ENCODE assay signal across 8 mouse cellular contexts in genomic region chr11:120229861-120230751, GRCm38 (mm10). TPM values are rescaled to one million over a fixed set of nuclear protein-coding genes. Genes with fewer than 3 reads are reported as not detected.
DNase-seq lines count a peak whose midpoint lies in the region; ATAC-seq and TF ChIP-seq lines count a peak whose summit lies in the region.

No protein-coding gene starts in this region.

- 2% methylated on average over 42 of the region's 42 CpGs for WGBS in heart, embryonic 16.5 days

- H3K9ac ChIP-seq in CH12.LX (ENCODE audit: insufficient read depth, low read depth) = peak overlapping the region; percentile 75
- H3K9ac ChIP-seq in heart, embryonic 16.5 days (ENCODE audit: low read length) = peak overlapping the region; percentile 93

- TF ChIP-seq EP300 in CH12.LX (IDR thresholded peaks at IDR 0.05; ENCODE audit: low read length) = no peak

- no peak for TF ChIP-seq CTCF in CH12.LX (conservative IDR thresholded peaks at IDR 0.05 in 1 of 2, IDR thresholded peaks at IDR 0.05 in 1 of 2; ENCODE audit: low read depth in 2 of 2, low read length in 2 of 2)
- TF ChIP-seq CTCF in embryonic fibroblast, embryonic 13.5 days (IDR thresholded peaks at IDR 0.05; ENCODE audit: borderline replicate concordance, insufficient read depth, low read length) = no peak

- H3K4me3 ChIP-seq in CH12.LX (replicated peaks in 1 of 3; ENCODE audit: low read depth in 2 of 3, low read length in 2 of 3, poor library complexity in 1 of 3) = peak overlapping the region; percentile 55 to 84 (median 57)
- H3K4me3 ChIP-seq in embryonic fibroblast, embryonic 13.5 days (ENCODE audit: insufficient read depth, low read length) = peak overlapping the region; percentile 81
- peak overlapping the region; percentile 83 for H3K4me3 ChIP-seq in heart, embryonic 16.5 days (ENCODE audit: low read length)

- H3K27ac ChIP-seq in CH12.LX (ENCODE audit: insufficient read depth, low read depth) = peak overlapping the region; percentile 3; the same call in 1 of the 2 replicates
- peak overlapping the region; percentile 95 for H3K27ac ChIP-seq in embryonic fibroblast, embryonic 13.5 days (ENCODE audit: insufficient read depth, low read length)
- H3K27ac ChIP-seq in heart, embryonic 16.5 days (ENCODE audit: low read length) = peak overlapping the region; percentile 95

- 0 out of 2 replicates have a peak, but pooled peaks have one; percentile 15 for ATAC-seq in heart, embryonic 16.5 days (replicated peaks; ENCODE audit: extremely low read depth, insufficient read depth, low FRiP score)
- no peak for ATAC-seq in activated CD4-positive, CD25-positive, alpha-beta regulatory T cell, adult 4 months

- H3K36me3 ChIP-seq in CH12.LX (replicated peaks in 1 of 2; ENCODE audit: control insufficient read depth in 1 of 2, insufficient read depth in 1 of 2, low read length in 1 of 2) = no peaks in the 10 kb centered on the region
- no peaks in the 10 kb centered on the region for H3K36me3 ChIP-seq in heart, embryonic 16.5 days (ENCODE audit: control insufficient read depth, insufficient read depth)

- H3K4me2 ChIP-seq in CH12.LX (ENCODE audit: insufficient read depth, low read depth, poor library complexity, severe bottlenecking) = peak overlapping the region; percentile 27; the same call in 1 of the 2 replicates
- H3K4me2 ChIP-seq in heart, embryonic 16.5 days (ENCODE audit: low read depth, low read length) = peak overlapping the region; percentile 75

- peaks cover 0 to 3% of the 10 kb centered on the region in 2 experiments; a peak in 2 of 4 replicates for H3K4me1 ChIP-seq in CH12.LX (ENCODE audit: control insufficient read depth in 1 of 2, insufficient read depth in 2 of 2)
- peaks cover 13% of the 10 kb centered on the region; the same call in 1 of the 2 replicates for H3K4me1 ChIP-seq in embryonic fibroblast, embryonic 13.5 days (ENCODE audit: control insufficient read depth, insufficient read depth, low read length)
- peaks cover 54% of the 10 kb centered on the region for H3K4me1 ChIP-seq in heart, embryonic 16.5 days (ENCODE audit: control insufficient read depth, insufficient read depth, low read length)

- in situ Hi-C loops in CH12.LX (cut with MboI; ENCODE audit: low pct_ligation_motif_present, low pct_unique_long_range_greater_than_20kb, low sequenced_read_pairs) = no loop called here

- TF ChIP-seq RAD21 in CH12.LX (IDR thresholded peaks at IDR 0.05; ENCODE audit: low read depth, low read length) = no peak

- TF ChIP-seq POLR2A in CH12.LX (IDR thresholded peaks at IDR 0.05; ENCODE audit: low read depth, low read length) = peak; percentile 43; the same call in 1 of the 2 replicates
- TF ChIP-seq POLR2A in embryonic fibroblast, embryonic 13.5 days (IDR thresholded peaks at IDR 0.05; ENCODE audit: low read depth, low read length) = peak; percentile 52

- H3K27me3 ChIP-seq in CH12.LX (replicated peaks) = peaks cover 36% of the 10 kb centered on the region
- no peaks in the 10 kb centered on the region for H3K27me3 ChIP-seq in heart, embryonic 16.5 days (ENCODE audit: control insufficient read depth, insufficient read depth, low read length)

- H3K79me2 ChIP-seq in CH12.LX (replicated peaks; ENCODE audit: control insufficient read depth, extremely low read depth, insufficient read depth, poor library complexity, severe bottlenecking) = no peaks in the 10 kb centered on the region

- peaks cover 46% of the 10 kb centered on the region for H3K9me3 ChIP-seq in CH12.LX (replicated peaks; ENCODE audit: low read length)
- H3K9me3 ChIP-seq in heart, embryonic 16.5 days (replicated peaks; ENCODE audit: control insufficient read depth, low read length) = no peaks in the 10 kb centered on the region

- no peak for DNase-seq in CH12.LX (ENCODE audit: extremely low read depth)
- DNase-seq in adrenal gland, postnatal 14 days = peak; percentile 84
- DNase-seq in kidney, postnatal 25 days = peak; percentile 80 to 91
- peak; percentile 85 to 90 for DNase-seq in lung, adult 18-20 months
- peak; percentile 68 to 76 for DNase-seq in right cerebral cortex, adult 2 months (ENCODE audit: low spot score in 2 of 2)

- dilution Hi-C loops in CH12.LX (cut with MboI; ENCODE audit: extremely low pct_ligation_motif_present, extremely low pct_unique_long_range_greater_than_20kb, low sequenced_read_pairs) = no loop called here

TF ChIP-seq in CH12.LX, 34 proteins besides CTCF, POLR2A, EP300 and RAD21:
- TF ChIP-seq TBP (conservative IDR thresholded peaks at IDR 0.05; ENCODE audit: low read depth, low read length) (no peak), JUN (IDR thresholded peaks at IDR 0.05; ENCODE audit: insufficient read depth, low read depth, low read length) (no peak), UBTF (IDR thresholded peaks at IDR 0.05; ENCODE audit: low read depth, low read length) (0 out of 2 replicates have a peak, but pooled peaks have one; percentile 67), MXI1 (IDR thresholded peaks at IDR 0.05; ENCODE audit: low read depth, low read length) (peak; percentile 16; the same call in 1 of the 2 replicates), TCF12 (IDR thresholded peaks at IDR 0.05; ENCODE audit: low read depth, low read length) (peak; percentile 51; the same call in 1 of the 2 replicates), MYC (IDR thresholded peaks at IDR 0.05; ENCODE audit: low read depth, low read length) (peak; percentile 16; the same call in 1 of the 2 replicates), IRF4 (IDR thresholded peaks at IDR 0.05; ENCODE audit: low read depth, low read length) (peak; percentile 48; the same call in 1 of the 2 replicates), KAT2A (IDR thresholded peaks at IDR 0.05; ENCODE audit: insufficient replicate concordance, low read length) (no peak), CHD2 (IDR thresholded peaks at IDR 0.05; ENCODE audit: low read length) (peak; percentile 63; the same call in 1 of the 2 replicates), ELF1 (IDR thresholded peaks at IDR 0.05; ENCODE audit: low read depth, low read length) (peak; percentile 25; the same call in 1 of the 2 replicates), SIN3A (IDR thresholded peaks at IDR 0.05; ENCODE audit: low read length) (0 out of 2 replicates have a peak, but pooled peaks have one; percentile 34), HCFC1 (IDR thresholded peaks at IDR 0.05; ENCODE audit: low read depth, low read length) (no peak), BHLHE40 (IDR thresholded peaks at IDR 0.05; ENCODE audit: low read depth, low read length) (0 out of 2 replicates have a peak, but pooled peaks have one; percentile 37), CHD1 (IDR thresholded peaks at IDR 0.05; ENCODE audit: low read depth, low read length) (peak; percentile 97), MEF2A (IDR thresholded peaks at IDR 0.05; ENCODE audit: borderline replicate concordance, low read depth, low read length) (peak; percentile 27; the same call in 1 of the 2 replicates), NRF1 (IDR thresholded peaks at IDR 0.05; ENCODE audit: low read depth, low read length) (0 out of 2 replicates have a peak, but pooled peaks have one; percentile 27)

RNA-seq across cellular contexts. Expression of gene Bahcc1, which starts 2.6 kb away (rescaled TPM):
- total RNA-seq in CH12.LX (2012; rRNA removed) (0.04 TPM in 2 replicates), CH12.LX (2014; rRNA removed) (not detected in 2 replicates)
- polyA plus RNA-seq in CH12.LX (2012; ENCODE audit: insufficient read length, low read depth) = not detected in 2 replicates
- total RNA-seq in adrenal gland, postnatal 14 days (2021) = 12.4 and 17.2 TPM in 2 replicates
- polyA plus RNA-seq in embryonic fibroblast, embryonic 13.5 days (2011; ENCODE audit: insufficient read length, low read depth, missing spikeins) = 17.9 and 18.6 TPM in 2 replicates
- 4.6 and 4.7 TPM in 2 replicates for polyA plus RNA-seq in heart, embryonic 16.5 days (2015; fragmentation: Nextera tagmentation; extraction: Ambion mirVana)
- polyA plus RNA-seq in activated CD4-positive, CD25-positive, alpha-beta regulatory T cell, adult 4 months (2017; shearing (Covaris generic)) = not detected

Comparison
In these comparisons a context has a peak if more than half of its experiments do, and no peak if none do; other contexts are left out.
1. H3K27ac ChIP-seq: peak in every context shown above with its lines; median percentile 95 in embryonic fibroblast, embryonic 13.5 days; 95 in heart, embryonic 16.5 days; 3 in CH12.LX.